Mouse (Mus musculus): ENCODE measurements around the gene Vps4a. TPM values are rescaled to one million over a fixed set of nuclear protein-coding genes. Genes with fewer than 3 reads are reported as not detected.
"Not testable (repeated sequence)": the region's sequence is repeated elsewhere in the genome, so short reads cannot be mapped to it uniquely, and the experiment has no call there.

Vps4a gene
- 49.8 and 52.4 TPM in 2 replicates for polyA plus RNA-seq (2014; fragmentation: Nextera tagmentation; extraction: Ambion mirVana)

DNA sequence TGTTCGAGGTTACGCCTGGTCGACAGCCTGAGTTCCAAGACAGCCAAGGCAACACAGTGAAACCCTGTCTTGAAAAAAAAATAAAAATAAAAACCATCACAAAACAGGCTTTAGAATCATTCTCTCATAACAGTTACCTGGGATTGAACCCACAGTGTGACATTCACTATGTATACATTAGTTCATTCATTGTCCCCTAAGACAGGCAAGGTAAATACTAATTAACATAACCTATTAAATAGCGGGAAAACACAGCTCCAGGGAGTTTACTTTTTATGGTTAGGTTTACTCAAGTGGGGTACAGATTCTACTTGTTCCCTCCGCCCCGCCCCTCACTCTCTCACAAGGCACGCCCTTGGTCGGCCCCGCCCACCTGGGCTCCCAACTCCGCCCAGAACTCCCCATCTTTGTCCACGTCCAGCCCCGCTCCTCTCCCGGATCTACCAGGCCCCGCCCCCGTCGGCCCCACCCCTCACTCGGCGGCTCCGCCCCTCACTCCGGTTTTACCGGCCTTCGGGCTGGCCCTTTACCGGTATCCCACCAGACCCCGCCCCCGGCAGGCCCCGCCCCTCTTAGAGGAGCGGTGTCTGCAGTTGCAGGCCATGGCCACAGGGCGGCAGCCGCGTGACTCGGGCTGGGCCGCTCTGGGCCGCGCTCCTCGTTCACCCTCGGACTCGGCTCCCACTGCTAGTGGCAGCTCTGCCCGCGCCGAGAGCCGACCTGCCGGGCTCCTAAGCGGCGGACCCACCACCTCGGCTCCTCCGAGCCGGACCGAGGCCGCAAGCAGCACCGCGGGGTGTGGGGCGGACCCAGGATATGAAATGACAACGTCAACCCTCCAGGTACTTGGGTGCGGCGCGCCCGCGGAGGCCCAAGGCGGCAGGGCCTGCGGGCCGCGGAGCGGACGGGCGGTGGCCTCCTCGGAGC lies at the start of gene Vps4a:
Vps4a (plus strand) TSS at position 573 of the 927 bp plus-strand sequence.
- H3K9ac ChIP-seq (ENCODE audit: low read depth, low read length), result peak within 1 kb of the TSS; percentile 92
- WGBS, result 4% methylated on average over 66 of the region's 66 CpGs
- DNase-seq (ENCODE audit: low spot score) (peak; percentile 98), ATAC-seq (replicated peaks; ENCODE audit: low FRiP score) (peak; percentile 95)
- H3K27ac ChIP-seq (ENCODE audit: low read depth, low read length), result peak within 1 kb of the TSS; percentile 75
- peak within 1 kb of the TSS; percentile 89 for H3K4me3 ChIP-seq (ENCODE audit: low read depth, low read length)
- no peaks in the 10 kb centered on the region for H3K36me3 ChIP-seq (ENCODE audit: control insufficient read depth, insufficient read depth, low read length)
- H3K4me2 ChIP-seq, result peak within 1 kb of the TSS; percentile 78
- no peaks in the 10 kb centered on the region for H3K9me3 ChIP-seq (ENCODE audit: control insufficient read depth, low read length)
- no peaks in the 10 kb centered on the region for H3K27me3 ChIP-seq (replicated peaks; ENCODE audit: control insufficient read depth, insufficient read depth, low read length)
- H3K4me1 ChIP-seq (replicated peaks; ENCODE audit: control insufficient read depth, insufficient read depth, low read length), result peaks cover 27% of the 10 kb centered on the region

GRCm38 (mm10) chr8:106985404-106985821 lies 45.6 kb upstream of the Vps4a start:
- no peak for DNase-seq (ENCODE audit: low spot score)
- Histone ChIP-seq H3K27ac (ENCODE audit: low read depth, low read length) (no peak overlapping the region), H3K27me3 (replicated peaks; ENCODE audit: control insufficient read depth, insufficient read depth, low read length) (no peaks in the 10 kb centered on the region), H3K4me1 (replicated peaks; ENCODE audit: control insufficient read depth, insufficient read depth, low read length) (no peaks in the 10 kb centered on the region), H3K4me2 (no peak overlapping the region), H3K9ac (ENCODE audit: low read depth, low read length) (no peak overlapping the region), H3K9me3 (ENCODE audit: control insufficient read depth, low read length) (no peaks in the 10 kb centered on the region), H3K36me3 (ENCODE audit: control insufficient read depth, insufficient read depth, low read length) (no peaks in the 10 kb centered on the region), H3K4me3 (ENCODE audit: low read depth, low read length) (no peak overlapping the region)
- 84% methylated on average over 9 of the region's 9 CpGs for WGBS
- no peak for ATAC-seq (replicated peaks; ENCODE audit: low FRiP score)

DNA sequence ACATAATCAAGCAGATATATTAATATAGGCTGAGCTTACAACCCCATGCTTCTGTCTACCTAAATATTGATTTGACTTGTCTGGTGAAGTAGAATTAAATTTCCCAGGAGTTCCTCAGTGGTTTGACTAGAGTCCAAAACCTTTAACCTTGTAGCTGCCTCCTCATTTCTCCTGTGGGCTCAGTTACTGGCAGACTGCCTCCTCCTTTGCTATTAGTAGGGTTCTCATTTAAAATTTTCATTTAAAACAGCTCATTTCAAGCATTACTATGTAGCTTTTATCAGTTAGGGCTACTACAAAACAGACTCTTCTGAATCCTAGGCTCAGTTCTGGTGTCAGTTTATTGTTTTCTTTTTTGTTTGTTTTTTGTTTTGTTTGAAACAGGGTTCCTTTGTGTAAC lies 45.1 kb upstream of the Vps4a start:
- H3K27ac ChIP-seq (ENCODE audit: low read depth, low read length), result no peak overlapping the region
- H3K4me3 ChIP-seq (ENCODE audit: low read depth, low read length), result no peak overlapping the region
- no peak for ATAC-seq (replicated peaks; ENCODE audit: low FRiP score)
- H3K4me2 ChIP-seq, result no peak overlapping the region
- no peak for DNase-seq (ENCODE audit: low spot score)
- no peaks in the 10 kb centered on the region for H3K27me3 ChIP-seq (replicated peaks; ENCODE audit: control insufficient read depth, insufficient read depth, low read length)
- H3K4me1 ChIP-seq (replicated peaks; ENCODE audit: control insufficient read depth, insufficient read depth, low read length), result no peaks in the 10 kb centered on the region
- no peak overlapping the region for H3K9ac ChIP-seq (ENCODE audit: low read depth, low read length)
- no peaks in the 10 kb centered on the region for H3K9me3 ChIP-seq (ENCODE audit: control insufficient read depth, low read length)
- H3K36me3 ChIP-seq (ENCODE audit: control insufficient read depth, insufficient read depth, low read length), result no peaks in the 10 kb centered on the region

- Histone ChIP-seq H3K9ac (ENCODE audit: low read depth, low read length) (no peak overlapping the region), H3K36me3 (ENCODE audit: control insufficient read depth, insufficient read depth, low read length) (no peaks in the 10 kb centered on the region), H3K27ac (ENCODE audit: low read depth, low read length) (no peak overlapping the region), H3K27me3 (replicated peaks; ENCODE audit: control insufficient read depth, insufficient read depth, low read length) (no peaks in the 10 kb centered on the region), H3K4me2 (no peak overlapping the region), H3K4me3 (ENCODE audit: low read depth, low read length) (no peak overlapping the region), H3K9me3 (ENCODE audit: control insufficient read depth, low read length) (no peaks in the 10 kb centered on the region), H3K4me1 (replicated peaks; ENCODE audit: control insufficient read depth, insufficient read depth, low read length) (no peaks in the 10 kb centered on the region)
- ATAC-seq (replicated peaks; ENCODE audit: low FRiP score) (no peak), DNase-seq (ENCODE audit: low spot score) (no peak)
These were observed 43.5 kb upstream of the Vps4a start for GRCm38 (mm10) chr8:106987557-106987956.

- Histone ChIP-seq H3K4me2 (no peak overlapping the region), H3K4me3 (ENCODE audit: low read depth, low read length) (no peak overlapping the region), H3K4me1 (replicated peaks; ENCODE audit: control insufficient read depth, insufficient read depth, low read length) (no peaks in the 10 kb centered on the region), H3K36me3 (ENCODE audit: control insufficient read depth, insufficient read depth, low read length) (no peaks in the 10 kb centered on the region), H3K9ac (ENCODE audit: low read depth, low read length) (no peak overlapping the region), H3K9me3 (ENCODE audit: control insufficient read depth, low read length) (no peaks in the 10 kb centered on the region), H3K27ac (ENCODE audit: low read depth, low read length) (no peak overlapping the region), H3K27me3 (replicated peaks; ENCODE audit: control insufficient read depth, insufficient read depth, low read length) (no peaks in the 10 kb centered on the region)
- ATAC-seq (replicated peaks; ENCODE audit: low FRiP score), result no peak
- 88% methylated on average over 7 of the region's 7 CpGs for WGBS
- no peak for DNase-seq (ENCODE audit: low spot score)
These were observed 39.6 kb upstream of the Vps4a start for GRCm38 (mm10) chr8:106991393-106991792.

DNA sequence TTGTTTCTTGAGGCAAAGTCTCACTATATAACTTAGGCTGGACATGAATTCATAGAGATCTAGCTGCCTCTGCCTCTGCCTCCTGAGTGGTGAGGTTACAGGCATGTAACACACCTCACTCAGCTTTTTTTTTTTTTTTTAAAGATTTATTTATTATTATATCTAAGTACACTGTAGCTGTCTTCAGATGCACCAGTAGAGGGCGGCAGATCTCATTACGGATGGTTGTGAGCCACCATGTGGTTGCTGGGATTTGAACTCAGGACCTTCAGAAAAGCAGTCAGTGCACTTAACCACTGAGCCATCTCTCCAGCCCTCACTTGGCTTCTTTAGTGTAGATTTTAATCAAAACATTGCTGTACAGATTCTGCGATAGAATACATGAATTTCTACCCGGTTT lies 34.7 kb upstream of the Vps4a start:
- not testable (repeated sequence) for DNase-seq (ENCODE audit: low spot score); H3K36me3 ChIP-seq (ENCODE audit: control insufficient read depth, insufficient read depth, low read length); H3K4me3 ChIP-seq (ENCODE audit: low read depth, low read length); H3K4me1 ChIP-seq (replicated peaks; ENCODE audit: control insufficient read depth, insufficient read depth, low read length); H3K27ac ChIP-seq (ENCODE audit: low read depth, low read length); H3K9me3 ChIP-seq (ENCODE audit: control insufficient read depth, low read length); H3K27me3 ChIP-seq (replicated peaks; ENCODE audit: control insufficient read depth, insufficient read depth, low read length); H3K9ac ChIP-seq (ENCODE audit: low read depth, low read length); H3K4me2 ChIP-seq; ATAC-seq (replicated peaks; ENCODE audit: low FRiP score)
- whole genome bisulfite sequencing, result 79% methylated on average over 4 of the region's 4 CpGs

DNA sequence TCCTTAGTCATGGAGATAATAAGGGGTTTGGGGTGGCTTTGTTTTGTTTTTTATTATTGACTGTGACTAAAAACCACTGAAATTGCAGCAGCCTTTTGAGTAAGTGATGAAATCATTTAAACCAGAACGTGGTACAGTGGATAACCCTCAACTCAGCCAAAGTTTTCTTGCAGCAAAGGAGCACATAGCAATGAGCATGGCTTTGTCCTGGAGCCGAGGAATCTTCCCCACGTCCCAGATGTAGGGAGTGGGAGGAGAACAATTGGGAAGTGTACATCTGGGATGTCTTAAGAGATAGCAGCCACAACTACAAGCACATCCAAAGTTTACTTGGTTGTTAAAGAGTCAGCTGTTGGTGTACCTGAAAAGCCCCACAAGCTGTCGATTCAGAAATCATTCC lies 33.6 kb upstream of the Vps4a start:
- Histone ChIP-seq H3K27me3 (replicated peaks; ENCODE audit: control insufficient read depth, insufficient read depth, low read length) (no peaks in the 10 kb centered on the region), H3K4me1 (replicated peaks; ENCODE audit: control insufficient read depth, insufficient read depth, low read length) (no peaks in the 10 kb centered on the region), H3K9me3 (ENCODE audit: control insufficient read depth, low read length) (no peaks in the 10 kb centered on the region), H3K4me3 (ENCODE audit: low read depth, low read length) (no peak overlapping the region), H3K4me2 (no peak overlapping the region), H3K36me3 (ENCODE audit: control insufficient read depth, insufficient read depth, low read length) (no peaks in the 10 kb centered on the region), H3K9ac (ENCODE audit: low read depth, low read length) (no peak overlapping the region), H3K27ac (ENCODE audit: low read depth, low read length) (no peak overlapping the region)
- WGBS, result 82% methylated on average over 4 of the region's 4 CpGs
- no peak for ATAC-seq (replicated peaks; ENCODE audit: low FRiP score)
- no peak for DNase-seq (ENCODE audit: low spot score)

DNA sequence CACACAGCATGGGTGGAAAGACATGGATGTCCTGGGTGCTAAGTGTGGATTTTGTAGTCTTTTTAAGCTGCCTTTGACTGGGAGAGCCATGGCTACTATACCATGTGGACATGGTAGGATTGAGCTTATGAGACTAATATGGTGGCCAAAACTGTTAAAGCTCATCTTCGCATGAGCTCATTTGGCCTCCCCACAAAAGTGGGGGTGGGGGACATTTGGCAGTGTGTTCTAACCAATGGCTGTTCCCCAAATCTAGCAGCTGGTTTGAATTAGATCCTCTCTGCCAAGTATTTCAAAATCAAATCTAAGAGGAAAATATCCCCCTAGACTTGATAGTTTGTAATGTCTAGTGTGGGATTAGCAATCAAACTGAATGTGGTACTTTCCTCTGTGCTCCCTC lies 32.0 kb upstream of the Vps4a start:
- Histone ChIP-seq H3K36me3 (ENCODE audit: control insufficient read depth, insufficient read depth, low read length) (no peaks in the 10 kb centered on the region; the same call in 1 of the 2 replicates), H3K27me3 (replicated peaks; ENCODE audit: control insufficient read depth, insufficient read depth, low read length) (no peaks in the 10 kb centered on the region), H3K9ac (ENCODE audit: low read depth, low read length) (no peak overlapping the region), H3K4me2 (no peak overlapping the region), H3K4me1 (replicated peaks; ENCODE audit: control insufficient read depth, insufficient read depth, low read length) (no peaks in the 10 kb centered on the region), H3K4me3 (ENCODE audit: low read depth, low read length) (no peak overlapping the region), H3K9me3 (ENCODE audit: control insufficient read depth, low read length) (no peaks in the 10 kb centered on the region), H3K27ac (ENCODE audit: low read depth, low read length) (no peak overlapping the region)
- WGBS, result 85% methylated on average over 1 of the region's 1 CpGs
- no peak for DNase-seq (ENCODE audit: low spot score)
- ATAC-seq (replicated peaks; ENCODE audit: low FRiP score), result no peak

GRCm38 (mm10) chr8:107002532-107002931 lies 28.5 kb upstream of the Vps4a start:
- Histone ChIP-seq H3K4me1 (replicated peaks; ENCODE audit: control insufficient read depth, insufficient read depth, low read length) (no peaks in the 10 kb centered on the region), H3K4me2 (no peak overlapping the region), H3K36me3 (ENCODE audit: control insufficient read depth, insufficient read depth, low read length) (no peaks in the 10 kb centered on the region; the same call in 1 of the 2 replicates), H3K9me3 (ENCODE audit: control insufficient read depth, low read length) (no peaks in the 10 kb centered on the region), H3K9ac (ENCODE audit: low read depth, low read length) (no peak overlapping the region), H3K4me3 (ENCODE audit: low read depth, low read length) (no peak overlapping the region), H3K27ac (ENCODE audit: low read depth, low read length) (no peak overlapping the region), H3K27me3 (replicated peaks; ENCODE audit: control insufficient read depth, insufficient read depth, low read length) (no peaks in the 10 kb centered on the region)
- ATAC-seq (replicated peaks; ENCODE audit: low FRiP score) (peak; percentile 69), DNase-seq (ENCODE audit: low spot score) (peak; percentile 77)
- 32% methylated on average over 5 of the region's 5 CpGs for WGBS

Data from liver, embryonic 11.5 days (tissue).